Mouse (Mus musculus) MEL (cell line): ENCODE results near the gene Plaur. TPM values are rescaled to one million over a fixed set of nuclear protein-coding genes. Genes with fewer than 3 reads are reported as not detected.

Experiments used
- DNase-seq: peaks from one replicate; pipeline ENCODE4 v3.0.0; 2011; ENCODE audit warnings: low read depth, low spot score
- H3K27ac ChIP-seq: 2 replicates; pipeline ENCODE4 v1.5.1; 2012; ENCODE audit warnings: low read depth, mild to moderate bottlenecking, control low read depth, low read length, moderate library complexity; ENCODE audit not compliant: control insufficient read depth
- H3K27me3 ChIP-seq, 2 experiments: fragments of 150-350 bp in 1 of 2; sonication (generic) in 1 of 2; 2 replicates each; pipeline ENCODE4 v1.6.1; 2012; ENCODE audit warnings: low read length in 2 of 2, mild to moderate bottlenecking in 2 of 2, improper control_type of control experiment in 1 of 2, moderate library complexity in 1 of 2; ENCODE audit not compliant: insufficient read depth in 2 of 2, control insufficient read depth in 1 of 2
- H3K36me3 ChIP-seq, 2 experiments: 2 replicates each; pipeline ENCODE4 v1.6.1; 2012 to 2014; ENCODE audit warnings: low read length in 2 of 2, improper control_type of control experiment in 1 of 2, inconsistent platforms in 1 of 2, mild to moderate bottlenecking in 1 of 2; ENCODE audit not compliant: insufficient read depth in 2 of 2, control insufficient read depth in 1 of 2
- H3K4me1 ChIP-seq, 2 experiments: fragments of 150-350 bp in 1 of 2; sonication (generic) in 1 of 2; 2 replicates each; pipeline ENCODE4 v1.6.1; 2012; ENCODE audit warnings: low read length in 2 of 2, improper control_type of control experiment in 1 of 2, mild to moderate bottlenecking in 1 of 2; ENCODE audit not compliant: insufficient read depth in 2 of 2, control insufficient read depth in 1 of 2
- H3K4me3 ChIP-seq, 2 experiments: fragments of 150-350 bp in 1 of 2; sonication (generic) in 1 of 2; 2 replicates each; pipeline ENCODE4 v1.5.1; 2012; ENCODE audit warnings: low read depth in 2 of 2, low read length in 2 of 2, mild to moderate bottlenecking in 2 of 2, moderate library complexity in 2 of 2, control low read depth in 1 of 2, improper control_type of control experiment in 1 of 2; ENCODE audit not compliant: control insufficient read depth in 1 of 2, insufficient read depth in 1 of 2
- H3K79me2 ChIP-seq: 2 replicates; pipeline ENCODE4 v1.6.1; 2012; ENCODE audit warnings: mild to moderate bottlenecking, low read length, moderate library complexity; ENCODE audit not compliant: control insufficient read depth, poor library complexity, insufficient read depth
- H3K9ac ChIP-seq: 2 replicates; pipeline ENCODE4 v1.6.1; 2012; ENCODE audit warnings: low read depth, mild to moderate bottlenecking, control low read depth, low read length, moderate library complexity; ENCODE audit not compliant: control insufficient read depth, poor library complexity, severe bottlenecking
- H3K9me3 ChIP-seq: fragments of 150-350 bp; sonication (generic); replicated peaks from 2 replicates; pipeline ENCODE4 v1.6.1; 2012; ENCODE audit warnings: mild to moderate bottlenecking, low read length, improper control_type of control experiment, moderate library complexity; ENCODE audit not compliant: insufficient read depth
- BHLHE40 ChIP-seq: IDR thresholded peaks from 2 replicates; pipeline ENCODE4 v1.6.1; 2012; ENCODE audit warnings: low read depth, mild to moderate bottlenecking, inconsistent platforms, low read length, improper control_type of control experiment, borderline replicate concordance
- E2F4 ChIP-seq: IDR thresholded peaks from 2 replicates; pipeline ENCODE4 v1.6.1; 2011; ENCODE audit warnings: low read depth, low read length, improper control_type of control experiment, borderline replicate concordance
- ELF1 ChIP-seq: IDR thresholded peaks from 2 replicates; pipeline ENCODE4 v1.6.1; 2014; ENCODE audit warnings: low read depth, mild to moderate bottlenecking, inconsistent platforms, low read length, improper control_type of control experiment, moderate library complexity
- GATA1 ChIP-seq: IDR thresholded peaks from 2 replicates; pipeline ENCODE4 v1.6.1; 2011; ENCODE audit warnings: low read depth, low read length, improper control_type of control experiment
- HCFC1 ChIP-seq: IDR thresholded peaks from 2 replicates; pipeline ENCODE4 v1.6.1; 2012; ENCODE audit warnings: low read depth, mild to moderate bottlenecking, inconsistent platforms, low read length, improper control_type of control experiment, moderate library complexity
- JUND ChIP-seq: IDR thresholded peaks from 2 replicates; pipeline ENCODE4 v1.6.1; 2011; ENCODE audit warnings: low read depth, mild to moderate bottlenecking, improper control_type of control experiment, low read length
- KAT2A ChIP-seq: conservative IDR thresholded peaks from 2 replicates; pipeline ENCODE4 v1.6.1; 2012; ENCODE audit warnings: low read depth, low read length, improper control_type of control experiment, inconsistent platforms
- MAFK ChIP-seq: IDR thresholded peaks from 2 replicates; pipeline ENCODE4 v1.6.1; 2011; ENCODE audit warnings: low read depth, mild to moderate bottlenecking, low read length, improper control_type of control experiment, borderline replicate concordance
- MAZ ChIP-seq: IDR thresholded peaks from 2 replicates; pipeline ENCODE4 v1.6.1; 2012; ENCODE audit warnings: low read depth, mild to moderate bottlenecking, inconsistent platforms, low read length, improper control_type of control experiment
- MEF2A ChIP-seq: IDR thresholded peaks from 2 replicates; pipeline ENCODE4 v1.6.1; 2014; ENCODE audit warnings: low read depth, mild to moderate bottlenecking, inconsistent platforms, low read length, improper control_type of control experiment; ENCODE audit not compliant: poor library complexity, insufficient replicate concordance, severe bottlenecking; ENCODE audit errors: extremely low read depth
- MYB ChIP-seq: IDR thresholded peaks from 2 replicates; pipeline ENCODE4 v1.6.1; 2011; ENCODE audit warnings: mild to moderate bottlenecking, low read depth, low read length, improper control_type of control experiment
- NELFE ChIP-seq: IDR thresholded peaks from 2 replicates; pipeline ENCODE4 v1.6.1; 2011; ENCODE audit warnings: low read depth, low read length, improper control_type of control experiment
- NRF1 ChIP-seq: IDR thresholded peaks from 2 replicates; pipeline ENCODE4 v1.6.1; 2014; ENCODE audit warnings: low read depth, mild to moderate bottlenecking, inconsistent platforms, low read length, improper control_type of control experiment, moderate library complexity; ENCODE audit not compliant: poor library complexity, insufficient read depth, severe bottlenecking
- POLR2A ChIP-seq, 2 experiments: IDR thresholded peaks; 2 replicates each; pipeline ENCODE4 v1.6.1; 2011 to 2012; ENCODE audit warnings: low read length in 2 of 2, mild to moderate bottlenecking in 2 of 2, control low read depth in 1 of 2, improper control_type of control experiment in 1 of 2, low read depth in 1 of 2, moderate library complexity in 1 of 2; ENCODE audit not compliant: control insufficient read depth in 1 of 2, insufficient read depth in 1 of 2, poor library complexity in 1 of 2
- POLR2AphosphoS2 ChIP-seq: IDR thresholded peaks from 2 replicates; pipeline ENCODE4 v1.6.1; 2011; ENCODE audit warnings: low read length, improper control_type of control experiment
- TBP ChIP-seq: IDR thresholded peaks from 2 replicates; pipeline ENCODE4 v1.8.0; 2011; ENCODE audit warnings: low read depth, low read length, improper control_type of control experiment
- UBTF ChIP-seq: IDR thresholded peaks from 2 replicates; pipeline ENCODE4 v1.6.1; 2012; ENCODE audit warnings: low read depth, mild to moderate bottlenecking, inconsistent platforms, low read length, improper control_type of control experiment, moderate library complexity, borderline replicate concordance; ENCODE audit not compliant: insufficient read depth
- USF2 ChIP-seq, 2 experiments: IDR thresholded peaks; 2 replicates each; pipeline ENCODE4 v1.6.1; 2011 to 2012; ENCODE audit warnings: improper control_type of control experiment in 2 of 2, low read length in 2 of 2, borderline replicate concordance in 1 of 2, inconsistent platforms in 1 of 2, low read depth in 1 of 2, mild to moderate bottlenecking in 1 of 2; ENCODE audit not compliant: insufficient read depth in 1 of 2
- ZC3H11A ChIP-seq: IDR thresholded peaks from 2 replicates; pipeline ENCODE4 v1.6.1; 2012; ENCODE audit warnings: low read depth, mild to moderate bottlenecking, inconsistent platforms, low read length, improper control_type of control experiment
- ZMIZ1 ChIP-seq: IDR thresholded peaks from 2 replicates; pipeline ENCODE4 v1.6.1; 2012; ENCODE audit warnings: low read depth, mild to moderate bottlenecking, inconsistent platforms, low read length, improper control_type of control experiment, moderate library complexity
- ZNF384 ChIP-seq: IDR thresholded peaks from 2 replicates; pipeline ENCODE4 v1.6.1; 2012; ENCODE audit warnings: low read depth, mild to moderate bottlenecking, inconsistent platforms, low read length, improper control_type of control experiment
- polyA plus RNA-seq, 2 experiments: library from polyadenylated mRNA; stranded (reverse) in 1 of 2; unstranded in 1 of 2; fragments of >175 nt in 1 of 2; fragments of >200 nt in 1 of 2; gene quantifications; 2 replicates each; pipeline versions ENCODE4 v1.2.1 to v1.2.4; 2012; ENCODE audit warnings: low replicate concordance in 2 of 2, low read depth in 1 of 2; ENCODE audit not compliant: insufficient read length in 2 of 2, insufficient read depth in 1 of 2, missing spikeins in 1 of 2
- total RNA-seq: library from RNA; depleted of rRNA; stranded (reverse); fragments of 300-350 nt; gene quantifications from 2 replicates; pipeline ENCODE4 v1.2.3, GENCODE M21; 2012

The Plaur gene
- total and polyA plus RNA-seq, 3 experiments = 8.6 to 9.7 TPM; not detected in 1

GRCm38 (mm10) chr7:24419579-24419978, 42.7 kb upstream of the Plaur start:
- no peaks in the 10 kb centered on the region for H3K27me3 ChIP-seq
- H3K4me1 ChIP-seq = no peaks in the 10 kb centered on the region
- TF ChIP-seq MYB (no peak), HCFC1 (no peak), MAZ (no peak), KAT2A (no peak), E2F4 (no peak), ZMIZ1 (no peak), POLR2A (IDR thresholded peaks at IDR 0.05; ENCODE audit: control insufficient read depth in 1 of 2, insufficient read depth in 1 of 2, low read depth in 1 of 2, low read length in 2 of 2, poor library complexity in 1 of 2) (no peak), NELFE (no peak), MEF2A (no peak), NRF1 (no peak), UBTF (no peak), ELF1 (no peak), POLR2AphosphoS2 (no peak), USF2 (IDR thresholded peaks at IDR 0.05; ENCODE audit: borderline replicate concordance in 1 of 2, insufficient read depth in 1 of 2, low read depth in 1 of 2, low read length in 2 of 2) (no peak), TBP (no peak), GATA1 (no peak)

GRCm38 (mm10) chr7:24421648-24422047, 40.6 kb upstream of the Plaur start:
- no peak overlapping the region for H3K27ac ChIP-seq
- no peak overlapping the region for H3K4me3 ChIP-seq
- no peaks in the 10 kb centered on the region for H3K27me3 ChIP-seq
- H3K9me3 ChIP-seq = no peaks in the 10 kb centered on the region
- H3K79me2 ChIP-seq = no peaks in the 10 kb centered on the region
- TF ChIP-seq GATA1 (no peak), BHLHE40 (no peak), MAFK (no peak), ZNF384 (no peak), ZC3H11A (no peak), ELF1 (no peak), JUND (no peak), HCFC1 (no peak)
- TF ChIP-seq, all 39 proteins: peak for 0
- H3K9ac ChIP-seq = no peak overlapping the region
- H3K4me1 ChIP-seq = no peaks in the 10 kb centered on the region
- DNase-seq = no peak
- no peaks in the 10 kb centered on the region for H3K36me3 ChIP-seq

More at GRCm38 (mm10) chr7:24419579-24419978, 42.7 kb upstream of the Plaur start:
- no peak overlapping the region for H3K9ac ChIP-seq
- H3K4me3 ChIP-seq = no peak overlapping the region
- no peaks in the 10 kb centered on the region; a peak in 1 of 4 replicates for H3K36me3 ChIP-seq
- no peak for DNase-seq
- H3K27ac ChIP-seq = no peak overlapping the region
- no peaks in the 10 kb centered on the region for H3K9me3 ChIP-seq
- H3K79me2 ChIP-seq = no peaks in the 10 kb centered on the region
